ENCODE assay signal across 8 mouse cellular contexts in genomic region chr10:81175936-81176465, GRCm38 (mm10). TPM values are rescaled to one million over a fixed set of nuclear protein-coding genes. Genes with fewer than 3 reads are reported as not detected.
DNase-seq lines count a peak whose midpoint lies in the region; ATAC-seq and TF ChIP-seq lines count a peak whose summit lies in the region.
"Had no signal": no experiment of that assay in that cellular context is flagged by ENCODE, and none has a peak within 500 bp of the region (broad histone marks: within the 10 kb centered on the region; RNA-seq: fewer than 3 reads in every experiment).

No protein-coding gene starts in this region.

- peak overlapping the region; percentile 10 for H3K9ac ChIP-seq in kidney, embryonic 16.5 days (replicated peaks; ENCODE audit: low read length)
- peak overlapping the region; percentile 2; the same call in 1 of the 2 replicates for H3K9ac ChIP-seq in midbrain, postnatal 0 days (replicated peaks; ENCODE audit: low read length, poor library complexity, severe bottlenecking)

- peak; percentile 23 for ATAC-seq in kidney, embryonic 16.5 days (ENCODE audit: low FRiP score, low TSS enrichment)
- ATAC-seq in midbrain, postnatal 0 days (ENCODE audit: low FRiP score): no peak

- no peaks in the 10 kb centered on the region for H3K27me3 ChIP-seq in forebrain, embryonic 10.5 days (ENCODE audit: poor library complexity, severe bottlenecking)
- H3K27me3 ChIP-seq in kidney, embryonic 16.5 days (ENCODE audit: insufficient read depth, low read length): no peaks in the 10 kb centered on the region
- H3K27me3 ChIP-seq in midbrain, postnatal 0 days (ENCODE audit: insufficient read depth, low read length): no peaks in the 10 kb centered on the region

- DNase-seq in ovary, postnatal 36 days (ENCODE audit: low spot score): peak; percentile 48
- DNase-seq in ovary, postnatal 10 days (ENCODE audit: low spot score): no peak
- no peak for DNase-seq in forebrain, embryonic 10.5 days (ENCODE audit: extremely low spot score, low spot score)
- no peak for DNase-seq in midbrain, postnatal 0 days (ENCODE audit: low spot score)
- DNase-seq in cerebellum, postnatal 36 days: no peak
- no peak for DNase-seq in urinary bladder, adult 18-20 months (ENCODE audit: low spot score in 2 of 2)

- 12% methylated on average over 13 of the region's 13 CpGs for WGBS in forebrain, embryonic 10.5 days
- WGBS in kidney, embryonic 16.5 days: 3% methylated on average over 13 of the region's 13 CpGs
- WGBS in midbrain, postnatal 0 days: 4% methylated on average over 13 of the region's 13 CpGs

- no peaks in the 10 kb centered on the region for H3K9me3 ChIP-seq in forebrain, embryonic 10.5 days
- H3K9me3 ChIP-seq in kidney, embryonic 16.5 days (ENCODE audit: low read length): no peaks in the 10 kb centered on the region
- H3K9me3 ChIP-seq in midbrain, postnatal 0 days (ENCODE audit: low read length): no peaks in the 10 kb centered on the region

- peak overlapping the region; percentile 98 for H3K27ac ChIP-seq in forebrain, embryonic 10.5 days
- peak overlapping the region; percentile 91 for H3K27ac ChIP-seq in kidney, embryonic 16.5 days (ENCODE audit: low read length)
- H3K27ac ChIP-seq in midbrain, postnatal 0 days (ENCODE audit: low read depth, low read length): peak overlapping the region; percentile 58

- peak overlapping the region; percentile 98 for H3K4me3 ChIP-seq in forebrain, embryonic 10.5 days
- peak overlapping the region; percentile 100 for H3K4me3 ChIP-seq in kidney, embryonic 16.5 days (ENCODE audit: low read length)
- peak overlapping the region; percentile 88 for H3K4me3 ChIP-seq in midbrain, postnatal 0 days (ENCODE audit: low read depth, low read length)

- H3K4me1 ChIP-seq in forebrain, embryonic 10.5 days: peaks cover 74% of the 10 kb centered on the region
- H3K4me1 ChIP-seq in kidney, embryonic 16.5 days (ENCODE audit: insufficient read depth, low read length): peaks cover 46% of the 10 kb centered on the region
- H3K4me1 ChIP-seq in midbrain, postnatal 0 days (ENCODE audit: insufficient read depth, low read length): no peaks in the 10 kb centered on the region

- peak overlapping the region; percentile 51 for H3K4me2 ChIP-seq in kidney, embryonic 16.5 days (replicated peaks; ENCODE audit: low read depth, low read length)
- peak overlapping the region; percentile 60 for H3K4me2 ChIP-seq in midbrain, postnatal 0 days (ENCODE audit: low read depth, low read length, poor library complexity, severe bottlenecking)

- no peak for TF ChIP-seq CTCF in midbrain, postnatal 0 days (IDR thresholded peaks at IDR 0.05)

- peaks cover 41% of the 10 kb centered on the region for H3K36me3 ChIP-seq in forebrain, embryonic 10.5 days (replicated peaks)
- peaks cover 38% of the 10 kb centered on the region for H3K36me3 ChIP-seq in kidney, embryonic 16.5 days (ENCODE audit: insufficient read depth, low read length)
- H3K36me3 ChIP-seq in midbrain, postnatal 0 days (ENCODE audit: insufficient read depth, low read length): peaks cover 29% of the 10 kb centered on the region

RNA-seq across cellular contexts. Expression of gene Eef2, which starts 0.4 kb away (rescaled TPM):
- 596 and 599 TPM in 2 replicates for polyA plus RNA-seq in forebrain, embryonic 10.5 days (2016; fragmentation: Nextera tagmentation; extraction: Ambion mirVana)
- polyA plus RNA-seq in kidney, embryonic 16.5 days (2015; fragmentation: Nextera tagmentation; extraction: Ambion mirVana): 663 and 672 TPM in 2 replicates
- total RNA-seq in midbrain, postnatal 0 days (2014; rRNA removed): 2,062 and 2,304 TPM in 2 replicates
- 440 and 459 TPM in 2 replicates for polyA plus RNA-seq in midbrain, postnatal 0 days (2015; fragmentation: Nextera tagmentation; extraction: Ambion mirVana)

RNA-seq across cellular contexts. Expression of gene Dapk3, which starts 6.8 kb away (rescaled TPM):
- polyA plus RNA-seq in forebrain, embryonic 10.5 days (2016; fragmentation: Nextera tagmentation; extraction: Ambion mirVana): 41.6 and 44.9 TPM in 2 replicates
- polyA plus RNA-seq in kidney, embryonic 16.5 days (2015; fragmentation: Nextera tagmentation; extraction: Ambion mirVana): 38.4 and 39.3 TPM in 2 replicates
- 56.7 and 88.8 TPM in 2 replicates for total RNA-seq in midbrain, postnatal 0 days (2014; rRNA removed)
- 59.1 and 60.9 TPM in 2 replicates for polyA plus RNA-seq in midbrain, postnatal 0 days (2015; fragmentation: Nextera tagmentation; extraction: Ambion mirVana)

RNA-seq across cellular contexts. Expression of gene 4930442H23Rik, which starts 7.6 kb away (rescaled TPM):
- polyA plus RNA-seq in forebrain, embryonic 10.5 days (2016; fragmentation: Nextera tagmentation; extraction: Ambion mirVana): not detected in 2 replicates
- not detected in 2 replicates for polyA plus RNA-seq in kidney, embryonic 16.5 days (2015; fragmentation: Nextera tagmentation; extraction: Ambion mirVana)
- total RNA-seq in midbrain, postnatal 0 days (2014; rRNA removed): not detected in 2 replicates
- polyA plus RNA-seq in midbrain, postnatal 0 days (2015; fragmentation: Nextera tagmentation; extraction: Ambion mirVana): not detected in 2 replicates
- total RNA-seq: common myeloid progenitor, adult 5-6 weeks had no signal

RNA-seq across cellular contexts. Expression of gene Pias4, which starts 8.3 kb away (rescaled TPM):
- 56.2 and 58.7 TPM in 2 replicates for polyA plus RNA-seq in forebrain, embryonic 10.5 days (2016; fragmentation: Nextera tagmentation; extraction: Ambion mirVana)
- polyA plus RNA-seq in kidney, embryonic 16.5 days (2015; fragmentation: Nextera tagmentation; extraction: Ambion mirVana): 51.0 and 56.2 TPM in 2 replicates
- 31.2 and 38.0 TPM in 2 replicates for total RNA-seq in midbrain, postnatal 0 days (2014; rRNA removed)
- 30.1 and 31.3 TPM in 2 replicates for polyA plus RNA-seq in midbrain, postnatal 0 days (2015; fragmentation: Nextera tagmentation; extraction: Ambion mirVana)

RNA-seq across cellular contexts. Expression of gene Nmrk2, which starts 25.9 kb away (rescaled TPM):
- not detected in 2 replicates for polyA plus RNA-seq in forebrain, embryonic 10.5 days (2016; fragmentation: Nextera tagmentation; extraction: Ambion mirVana)
- not detected in 2 replicates for polyA plus RNA-seq in kidney, embryonic 16.5 days (2015; fragmentation: Nextera tagmentation; extraction: Ambion mirVana)
- not detected in 2 replicates for total RNA-seq in midbrain, postnatal 0 days (2014; rRNA removed)
- 0.14 TPM in 1 of 2 replicates, not detected in the other for polyA plus RNA-seq in midbrain, postnatal 0 days (2015; fragmentation: Nextera tagmentation; extraction: Ambion mirVana)
- total RNA-seq: common myeloid progenitor, adult 5-6 weeks had no signal
